Mouse (Mus musculus): ENCODE data around the gene Gm28043. TPM values are rescaled to one million over a fixed set of nuclear protein-coding genes. Genes with fewer than 3 reads are reported as not detected.
A peak's percentile ranks its signal among the peaks of the same experiment; 100 is the strongest.

Gm28043 gene
- polyA plus RNA-seq, 1 experiment from 2014 or later, result 2.5 TPM

DNA sequence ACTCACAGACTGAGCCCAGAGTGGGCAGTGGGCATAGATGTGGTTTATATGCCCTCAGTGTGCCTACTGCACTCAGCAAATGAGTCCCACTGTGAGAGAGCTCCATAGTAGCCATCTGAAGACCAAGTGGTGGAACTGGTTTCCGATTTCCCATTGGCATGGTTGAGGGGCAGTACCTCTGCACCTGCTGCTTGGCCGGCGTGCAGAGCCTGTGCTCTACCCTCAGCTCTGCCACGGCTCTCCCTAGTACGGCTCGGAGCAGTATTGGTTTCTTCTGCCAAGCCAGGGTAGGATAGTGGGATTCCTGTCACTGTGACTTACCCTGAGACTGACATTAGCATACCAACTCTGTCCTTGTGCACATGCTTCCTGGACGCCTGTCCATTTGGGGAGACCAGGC, 85.9 kb downstream of the Gm28043 start:
- Histone ChIP-seq H3K9ac (replicated peaks; ENCODE audit: low read length) (no peak overlapping the region), H3K9me3 (ENCODE audit: low read length) (no peaks in the 10 kb centered on the region), H3K4me1 (ENCODE audit: insufficient read depth, low read length) (no peaks in the 10 kb centered on the region), H3K36me3 (ENCODE audit: insufficient read depth, low read length) (peaks cover 70% of the 10 kb centered on the region), H3K4me3 (ENCODE audit: low read length) (no peak overlapping the region), H3K27ac (ENCODE audit: low read length) (no peak overlapping the region), H3K27me3 (ENCODE audit: insufficient read depth, low read length) (no peaks in the 10 kb centered on the region), H3K4me2 (replicated peaks; ENCODE audit: low read depth, low read length) (no peak overlapping the region)
- 93% methylated on average over 7 of the region's 7 CpGs for WGBS
- no peak for ATAC-seq (ENCODE audit: low FRiP score, low TSS enrichment)

DNA sequence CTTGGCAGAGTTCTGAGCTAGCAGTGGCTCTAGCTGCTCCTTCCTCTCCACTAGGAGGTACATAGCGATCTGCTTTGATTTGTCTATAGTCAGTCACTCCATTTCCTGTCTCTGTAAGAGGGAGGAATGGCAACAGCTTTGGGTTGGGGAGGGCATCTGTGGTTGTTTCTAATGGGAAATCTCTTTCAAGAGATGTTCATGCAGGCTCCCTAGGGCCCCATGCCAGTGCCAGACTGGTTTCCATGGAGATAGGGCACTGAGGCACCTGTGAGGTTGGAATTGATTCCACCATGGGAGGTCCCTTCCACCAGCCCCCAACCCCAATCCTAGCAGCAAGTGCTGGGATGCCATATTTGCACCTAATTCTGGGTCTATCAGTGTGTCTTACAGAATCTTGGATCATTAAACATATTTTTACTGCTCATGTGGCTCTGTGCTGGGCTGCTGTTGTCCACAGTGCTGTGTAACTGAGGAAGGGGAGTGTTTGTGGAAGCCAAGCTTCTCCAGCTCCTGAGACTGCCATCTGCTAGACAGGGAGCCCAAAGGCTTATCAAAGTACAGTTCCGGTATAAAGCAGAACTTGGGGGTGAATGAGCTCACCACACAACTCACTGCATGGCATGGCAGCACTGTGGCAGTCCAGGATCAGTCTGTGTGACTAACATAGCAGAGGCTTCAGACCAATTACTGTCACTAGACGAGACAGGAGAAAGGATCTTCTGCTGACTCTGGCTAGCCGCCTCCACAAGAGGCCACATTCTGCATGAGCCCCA, 88.4 kb downstream of the Gm28043 start:
- 84% methylated on average over 4 of the region's 4 CpGs for WGBS
- Histone ChIP-seq H3K4me1 (ENCODE audit: insufficient read depth, low read length) (peaks cover 22% of the 10 kb centered on the region), H3K9me3 (ENCODE audit: low read length) (no peaks in the 10 kb centered on the region), H3K4me3 (ENCODE audit: low read length) (no peak overlapping the region), H3K27ac (ENCODE audit: low read length) (no peak overlapping the region), H3K36me3 (ENCODE audit: insufficient read depth, low read length) (peaks cover 56% of the 10 kb centered on the region), H3K9ac (replicated peaks; ENCODE audit: low read length) (no peak overlapping the region), H3K27me3 (ENCODE audit: insufficient read depth, low read length) (no peaks in the 10 kb centered on the region), H3K4me2 (replicated peaks; ENCODE audit: low read depth, low read length) (no peak overlapping the region)
- ATAC-seq (ENCODE audit: low FRiP score, low TSS enrichment), result no peak

DNA sequence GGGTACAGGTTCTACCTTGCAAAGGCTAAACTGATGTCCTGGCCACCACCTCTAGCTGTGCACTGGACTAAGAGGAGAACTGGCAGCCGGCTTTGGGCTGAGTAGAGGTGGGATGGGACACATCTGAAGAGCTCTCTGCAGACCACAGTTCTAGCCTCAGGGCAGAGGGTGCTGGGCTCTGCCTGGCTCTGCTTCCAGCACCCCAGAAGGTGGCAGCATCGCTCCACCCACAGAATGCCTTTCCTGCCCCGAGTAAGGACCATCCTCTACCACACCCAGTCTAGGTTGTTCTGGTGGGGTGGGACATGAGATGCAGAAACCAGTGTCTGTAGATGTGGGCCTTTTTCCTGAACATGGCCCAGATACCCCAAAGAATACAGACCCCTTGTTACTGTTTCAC, 90.1 kb downstream of the Gm28043 start:
- H3K36me3 ChIP-seq (ENCODE audit: insufficient read depth, low read length), result peaks cover 40% of the 10 kb centered on the region
- no peaks in the 10 kb centered on the region for H3K9me3 ChIP-seq (ENCODE audit: low read length)
- WGBS, result 33% methylated on average over 3 of the region's 3 CpGs
- no peak overlapping the region for H3K4me3 ChIP-seq (ENCODE audit: low read length)
- H3K27ac ChIP-seq (ENCODE audit: low read length), result no peak overlapping the region
- H3K9ac ChIP-seq (replicated peaks; ENCODE audit: low read length), result no peak overlapping the region
- peaks cover 24% of the 10 kb centered on the region for H3K4me1 ChIP-seq (ENCODE audit: insufficient read depth, low read length)
- peak; percentile 67 for ATAC-seq (ENCODE audit: low FRiP score, low TSS enrichment)
- H3K27me3 ChIP-seq (ENCODE audit: insufficient read depth, low read length), result no peaks in the 10 kb centered on the region
- no peak overlapping the region for H3K4me2 ChIP-seq (replicated peaks; ENCODE audit: low read depth, low read length)

DNA sequence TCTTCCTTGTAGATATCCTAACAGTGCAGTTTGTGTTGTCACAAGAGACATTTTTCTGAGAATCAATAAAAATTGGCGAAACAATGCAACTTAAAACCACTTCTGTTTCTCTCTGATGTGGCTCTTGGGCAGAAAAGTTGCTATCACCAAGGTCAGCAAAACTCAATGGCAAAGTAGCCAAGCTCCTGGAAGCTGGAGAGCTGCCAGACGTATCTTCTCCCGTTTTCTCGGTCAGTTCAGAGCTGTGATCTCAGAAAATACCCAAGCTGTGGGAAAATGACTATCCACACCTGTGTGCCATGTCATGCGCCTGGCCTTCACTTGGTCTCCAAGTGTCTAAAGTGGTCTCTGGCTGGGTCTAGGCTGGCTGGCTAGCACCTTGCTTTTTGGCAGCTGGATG, 91.2 kb downstream of the Gm28043 start:
- peaks cover 29% of the 10 kb centered on the region for H3K36me3 ChIP-seq (ENCODE audit: insufficient read depth, low read length)
- H3K9me3 ChIP-seq (ENCODE audit: low read length), result no peaks in the 10 kb centered on the region
- 69% methylated on average over 5 of the region's 5 CpGs for WGBS
- H3K27me3 ChIP-seq (ENCODE audit: insufficient read depth, low read length), result no peaks in the 10 kb centered on the region
- no peak for ATAC-seq (ENCODE audit: low FRiP score, low TSS enrichment)
- H3K9ac ChIP-seq (replicated peaks; ENCODE audit: low read length), result no peak overlapping the region
- no peak overlapping the region for H3K4me3 ChIP-seq (ENCODE audit: low read length)
- H3K4me2 ChIP-seq (replicated peaks; ENCODE audit: low read depth, low read length), result no peak overlapping the region
- H3K4me1 ChIP-seq (ENCODE audit: insufficient read depth, low read length), result peaks cover 33% of the 10 kb centered on the region
- H3K27ac ChIP-seq (ENCODE audit: low read length), result no peak overlapping the region

DNA sequence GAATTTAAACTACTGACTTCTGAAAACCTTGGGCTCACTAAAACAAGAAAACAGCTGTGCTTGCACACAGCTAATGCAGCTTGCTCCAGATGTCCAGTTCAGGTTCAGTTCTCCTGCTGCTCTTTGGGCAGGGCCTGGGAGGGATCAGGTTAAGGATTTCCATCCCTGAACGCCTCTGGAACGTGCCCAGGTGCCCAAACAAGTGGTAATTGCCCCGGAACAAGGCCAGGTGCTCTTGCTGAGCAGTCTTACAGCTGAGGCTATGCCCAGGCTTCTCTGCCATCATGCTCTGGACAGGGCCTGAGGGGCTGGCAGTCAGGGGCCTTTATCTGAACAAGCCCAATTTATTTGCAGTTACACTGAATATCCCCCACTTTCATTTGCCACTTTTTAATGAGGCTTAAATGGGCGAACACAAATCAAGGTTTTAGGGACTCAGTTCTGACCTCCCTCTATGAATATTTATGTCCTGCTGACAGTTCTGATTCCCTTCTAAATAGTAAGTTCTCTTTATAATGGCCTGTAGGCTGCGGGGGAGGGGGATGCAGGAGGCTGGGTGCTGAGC, 92.4 kb downstream of the Gm28043 start:
- Histone ChIP-seq H3K4me3 (ENCODE audit: low read length) (no peak overlapping the region), H3K4me2 (replicated peaks; ENCODE audit: low read depth, low read length) (no peak overlapping the region), H3K27me3 (ENCODE audit: insufficient read depth, low read length) (no peaks in the 10 kb centered on the region), H3K36me3 (ENCODE audit: insufficient read depth, low read length) (peaks cover 18% of the 10 kb centered on the region), H3K4me1 (ENCODE audit: insufficient read depth, low read length) (peaks cover 44% of the 10 kb centered on the region), H3K27ac (ENCODE audit: low read length) (no peak overlapping the region), H3K9me3 (ENCODE audit: low read length) (no peaks in the 10 kb centered on the region), H3K9ac (replicated peaks; ENCODE audit: low read length) (0 out of 2 replicates have a peak overlapping the region, but pooled peaks have one; percentile 6)
- 24% methylated on average over 5 of the region's 5 CpGs for WGBS
- no peak for ATAC-seq (ENCODE audit: low FRiP score, low TSS enrichment)

DNA sequence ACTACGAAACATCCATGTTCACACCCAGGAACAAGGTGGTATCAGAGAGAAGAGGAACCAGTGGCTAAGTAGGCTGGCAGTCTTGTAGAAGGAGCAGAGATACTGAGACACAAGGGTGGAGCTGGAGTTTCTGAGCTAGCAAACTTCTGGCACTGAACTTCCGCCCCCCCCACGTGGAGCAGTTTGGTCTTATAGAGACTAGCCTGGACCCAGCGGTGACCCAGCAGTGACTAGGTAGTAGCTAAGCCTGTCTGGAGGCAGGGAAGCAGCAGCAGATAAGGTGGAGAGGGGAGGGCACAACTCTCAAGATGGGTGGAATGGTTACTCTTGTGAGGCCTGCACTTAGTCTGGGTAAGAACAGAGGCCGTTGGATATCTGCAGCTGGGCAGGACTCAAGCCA, 94.1 kb downstream of the Gm28043 start:
- WGBS, result 79% methylated on average over 5 of the region's 5 CpGs
- peaks cover 58% of the 10 kb centered on the region for H3K4me1 ChIP-seq (ENCODE audit: insufficient read depth, low read length)
- H3K4me3 ChIP-seq (ENCODE audit: low read length), result no peak overlapping the region
- no peak for ATAC-seq (ENCODE audit: low FRiP score, low TSS enrichment)
- H3K27ac ChIP-seq (ENCODE audit: low read length), result no peak overlapping the region
- H3K36me3 ChIP-seq (ENCODE audit: insufficient read depth, low read length), result peaks cover 5% of the 10 kb centered on the region
- no peak overlapping the region for H3K9ac ChIP-seq (replicated peaks; ENCODE audit: low read length)
- H3K4me2 ChIP-seq (replicated peaks; ENCODE audit: low read depth, low read length), result no peak overlapping the region
- H3K27me3 ChIP-seq (ENCODE audit: insufficient read depth, low read length), result no peaks in the 10 kb centered on the region
- no peaks in the 10 kb centered on the region for H3K9me3 ChIP-seq (ENCODE audit: low read length)

DNA sequence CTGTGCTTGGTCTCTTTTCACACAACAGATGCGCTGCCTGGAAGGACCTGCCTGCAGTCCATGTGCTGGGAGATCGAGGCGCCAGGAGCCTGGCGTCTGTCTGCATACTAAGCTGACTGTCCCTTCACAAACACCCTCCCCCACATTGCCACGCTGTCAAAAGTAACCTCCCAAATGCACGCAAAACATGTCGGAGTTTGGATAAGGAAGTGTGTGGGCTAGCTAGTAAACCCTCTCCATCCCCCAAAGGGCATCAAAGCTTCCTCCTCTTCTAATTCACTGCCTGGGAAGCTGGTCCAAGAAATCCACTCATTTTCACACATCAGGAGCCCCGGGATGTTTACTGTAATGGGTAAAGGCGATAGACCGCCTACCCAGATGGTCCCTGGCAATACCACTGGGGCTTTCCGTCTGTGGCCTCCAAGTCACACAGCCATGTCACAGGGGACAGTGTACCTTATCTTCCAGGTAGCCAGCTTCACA, 95.9 kb downstream of the Gm28043 start:
- H3K36me3 ChIP-seq (ENCODE audit: insufficient read depth, low read length), result no peaks in the 10 kb centered on the region
- ATAC-seq (ENCODE audit: low FRiP score, low TSS enrichment), result no peak
- 43% methylated on average over 11 of the region's 11 CpGs for WGBS
- H3K27me3 ChIP-seq (ENCODE audit: insufficient read depth, low read length), result no peaks in the 10 kb centered on the region
- no peak overlapping the region for H3K9ac ChIP-seq (replicated peaks; ENCODE audit: low read length)
- H3K9me3 ChIP-seq (ENCODE audit: low read length), result no peaks in the 10 kb centered on the region
- no peak overlapping the region for H3K27ac ChIP-seq (ENCODE audit: low read length)
- no peak overlapping the region for H3K4me3 ChIP-seq (ENCODE audit: low read length)
- H3K4me2 ChIP-seq (replicated peaks; ENCODE audit: low read depth, low read length), result no peak overlapping the region
- H3K4me1 ChIP-seq (ENCODE audit: insufficient read depth, low read length), result peaks cover 58% of the 10 kb centered on the region

DNA sequence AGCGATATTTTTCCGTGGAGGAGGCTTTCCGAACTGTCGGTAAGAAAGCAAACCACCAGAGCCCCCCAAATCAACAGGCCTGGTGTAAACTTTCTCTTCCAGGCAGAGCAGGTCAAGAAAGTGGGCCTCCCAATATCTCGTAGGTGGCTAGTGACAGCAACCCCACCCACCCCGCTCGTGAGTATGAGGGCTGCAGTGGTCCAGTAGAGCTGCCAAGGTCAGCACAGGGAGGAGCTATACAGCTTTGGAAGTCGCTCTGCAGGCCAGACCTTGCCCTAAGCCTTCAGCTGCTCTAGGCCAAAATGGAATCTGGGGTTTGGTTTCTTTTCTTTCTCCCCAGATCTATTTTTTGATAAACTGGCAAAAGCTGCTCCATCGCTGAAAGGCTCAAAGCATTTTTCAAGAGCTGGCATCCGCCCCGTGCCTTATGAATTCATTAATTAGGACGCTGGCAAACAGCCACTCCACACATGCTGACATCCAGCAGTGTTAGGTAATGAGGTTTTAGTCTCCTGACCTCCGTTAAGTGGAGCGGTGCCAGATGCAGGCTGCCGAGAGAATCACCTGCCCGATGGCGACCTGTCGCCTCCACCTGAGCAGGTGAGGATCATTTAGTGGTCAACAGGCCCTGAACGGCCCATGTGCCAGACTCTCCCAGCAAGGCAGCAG, 96.5 kb downstream of the Gm28043 start:
- 54% methylated on average over 19 of the region's 19 CpGs for WGBS
- Histone ChIP-seq H3K27me3 (ENCODE audit: insufficient read depth, low read length) (no peaks in the 10 kb centered on the region), H3K9me3 (ENCODE audit: low read length) (no peaks in the 10 kb centered on the region), H3K4me2 (replicated peaks; ENCODE audit: low read depth, low read length) (no peak overlapping the region), H3K4me1 (ENCODE audit: insufficient read depth, low read length) (peaks cover 60% of the 10 kb centered on the region), H3K4me3 (ENCODE audit: low read length) (no peak overlapping the region), H3K36me3 (ENCODE audit: insufficient read depth, low read length) (no peaks in the 10 kb centered on the region), H3K27ac (ENCODE audit: low read length) (no peak overlapping the region), H3K9ac (replicated peaks; ENCODE audit: low read length) (no peak overlapping the region)
- no peak for ATAC-seq (ENCODE audit: low FRiP score, low TSS enrichment)

DNA sequence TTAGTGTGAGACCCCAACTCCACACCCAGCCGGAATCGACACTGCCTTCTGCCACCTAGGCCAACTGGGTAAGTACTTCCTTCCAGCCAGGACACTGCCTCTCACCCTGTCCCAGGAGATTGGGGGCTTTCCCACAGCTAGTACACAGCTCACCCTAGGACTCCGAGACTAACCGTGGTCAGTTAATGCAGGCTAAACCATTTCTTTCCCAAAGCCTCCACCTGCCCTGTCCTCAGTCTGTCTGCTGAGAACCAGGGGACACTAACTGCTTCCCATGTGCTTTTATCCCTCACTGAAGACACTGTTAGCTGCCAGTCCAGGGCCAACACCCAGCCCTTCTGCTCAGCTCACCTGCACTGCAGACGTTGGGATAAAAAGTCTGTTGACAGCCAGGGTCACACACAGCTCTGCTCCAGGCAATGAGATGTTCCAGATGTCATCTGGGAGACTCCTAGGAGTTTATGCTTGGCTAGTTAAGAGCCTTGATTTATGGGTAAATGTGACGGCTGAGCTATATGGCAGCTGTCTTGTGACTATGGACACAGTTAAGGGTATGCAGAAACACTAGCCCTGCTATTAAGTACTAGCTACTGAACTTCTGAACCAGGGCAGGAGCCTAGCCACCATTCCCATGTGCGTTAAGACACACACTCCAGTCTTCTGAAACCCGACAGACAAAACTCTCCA, 97.2 kb downstream of the Gm28043 start:
- Histone ChIP-seq H3K4me1 (ENCODE audit: insufficient read depth, low read length) (peaks cover 56% of the 10 kb centered on the region), H3K4me3 (ENCODE audit: low read length) (no peak overlapping the region)

More for the DNA sequence above, 97.2 kb downstream of the Gm28043 start:
- 44% methylated on average over 8 of the region's 8 CpGs for WGBS
- Histone ChIP-seq H3K27me3 (ENCODE audit: insufficient read depth, low read length) (no peaks in the 10 kb centered on the region), H3K4me2 (replicated peaks; ENCODE audit: low read depth, low read length) (no peak overlapping the region), H3K9ac (replicated peaks; ENCODE audit: low read length) (no peak overlapping the region), H3K36me3 (ENCODE audit: insufficient read depth, low read length) (no peaks in the 10 kb centered on the region), H3K9me3 (ENCODE audit: low read length) (no peaks in the 10 kb centered on the region), H3K27ac (ENCODE audit: low read length) (no peak overlapping the region)
- peak; percentile 28; the same call in 1 of the 2 replicates for ATAC-seq (ENCODE audit: low FRiP score, low TSS enrichment)
